Mouse (Mus musculus) kidney, adult 2 months (tissue): Measurements from ENCODE around the gene Gmcl1.

Experiments used
- CTCF ChIP-seq: fragments of 200-500 bp; conservative IDR thresholded peaks from 2 replicates; pipeline ENCODE4 v1.5.1; 2011; ENCODE audit warnings: low read depth, mild to moderate bottlenecking, control low read depth, low read length, moderate library complexity, mixed read lengths; ENCODE audit not compliant: insufficient read depth, insufficient read length
- POLR2A ChIP-seq: fragments of 200-500 bp; IDR thresholded peaks from one replicate; pipeline ENCODE4 v1.6.1; 2011; ENCODE audit warnings: low read depth, low read length, control low read depth

GRCm38 (mm10) chr6:86777181-86777580 is 44.0 kb upstream of the Gmcl1 start:
- TF ChIP-seq CTCF (no peak), POLR2A (no peak)
